ENCODE assay signal across 9 mouse cellular contexts in the genomic region with DNA sequence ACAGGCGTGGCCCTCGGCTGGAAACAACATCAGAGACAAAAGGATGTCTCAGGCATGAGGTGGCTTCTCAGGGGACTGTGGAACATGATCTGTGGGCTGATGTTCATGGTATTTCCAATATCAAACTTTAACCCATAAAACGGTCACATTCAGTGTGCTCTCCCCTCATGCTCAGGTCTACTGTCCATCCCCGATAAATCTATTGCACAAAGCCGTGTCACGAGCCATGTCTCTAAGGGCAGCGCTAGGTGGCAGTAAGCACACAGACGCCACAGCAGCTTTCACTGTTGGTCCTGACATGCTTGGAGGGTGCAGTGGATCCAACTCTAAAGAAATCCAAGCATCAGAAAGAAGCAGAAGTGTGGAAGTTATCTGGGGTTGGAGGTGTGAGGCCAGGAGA. TPM values are rescaled to one million over a fixed set of nuclear protein-coding genes. Genes with fewer than 3 reads are reported as not detected.
DNase-seq lines count a peak whose midpoint lies in the region; ATAC-seq lines count a peak whose summit lies in the region.
"Had no signal": no experiment of that assay in that cellular context is flagged by ENCODE, and none has a peak within 500 bp of the region (broad histone marks: within the 10 kb centered on the region; RNA-seq: fewer than 3 reads in every experiment).

No protein-coding gene starts in this region.

- peaks cover 8% of the 10 kb centered on the region; the same call in 1 of the 2 replicates for H3K4me1 ChIP-seq in forebrain, embryonic 12.5 days

- H3K9ac ChIP-seq in forebrain, embryonic 12.5 days = no peak overlapping the region

- 38% methylated on average over 8 of the region's 8 CpGs for WGBS in forebrain, embryonic 12.5 days

- H3K27me3 ChIP-seq in forebrain, embryonic 12.5 days = no peaks in the 10 kb centered on the region

- peak; percentile 53 for DNase-seq in adrenal gland, adult 2 months
- DNase-seq in adrenal gland, postnatal 4 days (ENCODE audit: low spot score in 2 of 2) = no peak
- DNase-seq in thymus, postnatal 14 days = peak; percentile 46
- DNase-seq in thymus, adult 18-20 months = no peak
- peak; percentile 52 for DNase-seq in kidney, adult 9 months
- DNase-seq in lung, postnatal 36 days = peak; percentile 59
- DNase-seq in right cerebral cortex, postnatal 14 days = peak; percentile 38

- no peak overlapping the region for H3K27ac ChIP-seq in forebrain, embryonic 12.5 days

- peaks cover 34% of the 10 kb centered on the region for H3K36me3 ChIP-seq in forebrain, embryonic 12.5 days (replicated peaks)

- no peak overlapping the region for H3K4me3 ChIP-seq in forebrain, embryonic 12.5 days (replicated peaks)
- H3K4me3 ChIP-seq: megakaryocyte, embryonic 14.5 days had no signal

- no peak overlapping the region for H3K4me2 ChIP-seq in forebrain, embryonic 12.5 days

- 0 out of 2 replicates have a peak, but pooled peaks have one; percentile 69 for ATAC-seq in forebrain, embryonic 12.5 days (ENCODE audit: low FRiP score)

- no peaks in the 10 kb centered on the region for H3K9me3 ChIP-seq in forebrain, embryonic 12.5 days
- H3K9me3 ChIP-seq: megakaryocyte, embryonic 14.5 days had no signal

RNA-seq across cellular contexts. Expression of gene Ano10, which starts 46.1 kb away (rescaled TPM):
- 100 to 1,000 TPM in 1 of 2 experiments, 10 to 100 TPM in 1; 71.6 to 102 TPM for total RNA-seq in adrenal gland, adult 2 months (2021)
- 74.0 and 75.6 TPM in 2 replicates for polyA plus RNA-seq in adrenal gland, adult 2 months (2012; rRNA removed)
- total RNA-seq in adrenal gland, postnatal 4 days (2021) = 10 to 100 TPM; 60.3 to 65.8 TPM
- polyA plus RNA-seq in forebrain, embryonic 12.5 days (2016; fragmentation: Nextera tagmentation; extraction: Ambion mirVana) = 36.4 and 37.0 TPM in 2 replicates

Comparison
In these comparisons a context has a peak if more than half of its experiments do, and no peak if none do; other contexts are left out.
1. DNase-seq: peak in adrenal gland, adult 2 months (single experiment), thymus, postnatal 14 days (single experiment), kidney, adult 9 months (single experiment), lung, postnatal 36 days (single experiment) and right cerebral cortex, postnatal 14 days (single experiment); none in adrenal gland, postnatal 4 days (0 of 2) and thymus, adult 18-20 months (0 of 2).